Mouse (Mus musculus): ENCODE measurements around the gene Vmac.

- no peak for TF ChIP-seq CTCF (IDR thresholded peaks at IDR 0.05; ENCODE audit: borderline replicate concordance, control insufficient read depth, extremely low read depth, insufficient read depth, low read length, poor library complexity)
- no peak for TF ChIP-seq POLR2A (IDR thresholded peaks at IDR 0.05; ENCODE audit: control insufficient read depth, extremely low read depth, insufficient read depth, low read length, poor library complexity)
Observed at GRCm38 (mm10) chr17:56729151-56729550, 11.3 kb upstream of the Vmac start.

Data from thymus, adult 2 months (tissue).